Mouse (Mus musculus) monocyte, adult 5-6 weeks (primary cell): ENCODE measurements around the gene Aldh3b2. TPM values are rescaled to one million over a fixed set of nuclear protein-coding genes. Genes with fewer than 3 reads are reported as not detected.
A peak's percentile ranks its signal among the peaks of the same experiment; 100 is the strongest.
"Not testable (repeated sequence)": the region's sequence is repeated elsewhere in the genome, so short reads cannot be mapped to it uniquely, and the experiment has no call there.

ENCODE experiments used
- ATAC-seq: fragments of 153-309, 156-312 bp; replicated peaks from 2 replicates; pipeline ENCODE4 v1.8.0; 2017; ENCODE audit warnings: mild to moderate bottlenecking; ENCODE audit not compliant: low TSS enrichment, insufficient number of reproducible peaks, severe bottlenecking, poor library complexity, low FRiP score
- total RNA-seq: library from RNA; stranded (forward); fragments of 200-1000, 200-491, 200-594 nt; gene quantifications from 3 replicates; pipeline ENCODE4 v1.2.3, GENCODE M21; 2017

Gene Aldh3b2
- total RNA-seq, 1 experiment from 2014 or later: not detected

DNA sequence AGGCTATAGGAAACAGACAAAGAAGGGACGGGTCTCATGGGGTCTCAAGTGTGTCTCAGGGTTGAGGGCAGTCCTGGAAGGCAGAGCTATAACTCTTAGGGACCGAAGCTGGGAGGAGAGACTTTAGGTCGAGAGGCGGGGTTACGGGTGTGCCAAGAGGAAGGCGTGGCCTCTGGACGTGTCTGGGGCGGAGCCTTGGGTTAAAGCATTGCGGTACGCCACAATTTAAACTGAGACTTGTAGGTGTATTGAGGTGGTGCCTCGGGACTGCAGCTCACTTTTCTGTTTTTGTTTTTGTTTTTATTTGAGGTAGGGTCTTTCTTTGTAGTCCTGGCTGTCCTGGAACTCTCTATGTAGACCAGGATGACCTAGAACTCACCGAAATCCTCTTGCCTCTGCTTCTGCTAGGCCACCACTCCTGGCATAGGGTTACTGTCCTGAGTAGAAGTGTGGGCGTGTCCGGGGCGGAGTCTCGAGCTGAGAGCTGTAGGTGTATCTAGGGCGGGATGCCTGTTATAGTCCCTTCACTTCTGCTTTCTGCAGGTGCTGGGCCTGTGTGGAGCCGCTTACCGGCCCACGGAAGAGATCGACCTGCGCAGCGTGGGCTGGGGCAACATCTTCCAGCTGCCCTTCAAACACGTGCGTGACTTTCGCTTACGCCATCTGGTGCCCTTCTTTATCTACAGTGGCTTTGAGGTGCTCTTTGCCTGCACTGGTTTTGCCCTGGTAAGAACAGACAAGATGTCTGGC lies 29.0 kb upstream of the Aldh3b2 start:
- ATAC-seq: peak; percentile 40; the same call in 1 of the 2 replicates

DNA sequence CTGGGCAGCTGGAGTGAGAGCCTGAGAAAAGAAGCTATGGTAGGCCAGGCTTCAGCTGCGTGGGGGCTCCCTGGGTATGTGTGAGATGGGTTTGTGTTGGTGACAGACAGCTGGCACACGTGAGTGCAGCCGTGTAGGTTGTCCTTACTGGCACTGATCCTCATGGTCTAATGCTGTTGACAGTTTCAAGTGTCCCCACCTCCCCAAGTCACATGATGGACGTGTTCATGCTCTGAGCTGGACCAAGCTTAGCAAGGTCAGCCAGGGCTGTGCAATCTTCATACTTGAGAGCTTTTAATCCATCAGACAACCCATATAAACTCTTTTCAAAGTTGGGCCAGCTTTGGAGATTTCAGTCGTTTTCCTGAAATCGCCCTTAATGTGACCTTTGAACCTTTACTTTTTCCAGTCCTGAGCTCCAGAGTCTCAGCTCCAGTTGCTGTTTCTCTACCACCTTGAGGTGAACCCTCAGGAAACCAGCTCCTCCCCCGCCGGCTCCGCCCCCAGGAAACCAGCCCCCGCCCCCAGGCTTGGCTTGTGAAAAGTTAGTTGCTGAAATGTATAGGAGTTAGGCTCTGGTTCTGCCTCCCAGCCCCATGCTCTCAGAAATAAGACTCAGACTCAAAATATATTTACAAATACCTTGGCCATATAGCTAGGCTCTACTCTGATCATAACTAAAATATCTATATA lies 26.1 kb upstream of the Aldh3b2 start:
- ATAC-seq: no peak

DNA sequence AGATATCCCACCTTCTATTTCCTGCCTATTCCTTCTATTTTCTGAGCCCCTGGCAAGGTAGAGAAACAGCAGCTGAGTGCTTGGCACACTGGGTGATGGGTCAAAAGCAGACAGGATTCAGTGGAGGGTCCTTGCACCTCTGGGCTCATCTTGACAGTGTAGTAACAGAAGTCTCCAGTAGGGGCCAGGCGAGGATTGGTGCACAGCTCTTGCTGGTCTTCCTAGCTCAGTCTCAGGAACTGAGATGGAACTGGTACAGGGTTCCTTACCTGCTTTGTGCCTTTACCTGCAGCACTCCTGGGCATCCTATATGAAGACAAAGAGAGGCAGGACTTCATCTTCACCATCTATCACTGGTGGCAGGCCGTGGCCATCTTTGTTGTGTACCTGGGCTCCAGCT lies 25.4 kb upstream of the Aldh3b2 start:
- ATAC-seq: 0 out of 2 replicates have a peak, but pooled peaks have one; percentile 44

DNA sequence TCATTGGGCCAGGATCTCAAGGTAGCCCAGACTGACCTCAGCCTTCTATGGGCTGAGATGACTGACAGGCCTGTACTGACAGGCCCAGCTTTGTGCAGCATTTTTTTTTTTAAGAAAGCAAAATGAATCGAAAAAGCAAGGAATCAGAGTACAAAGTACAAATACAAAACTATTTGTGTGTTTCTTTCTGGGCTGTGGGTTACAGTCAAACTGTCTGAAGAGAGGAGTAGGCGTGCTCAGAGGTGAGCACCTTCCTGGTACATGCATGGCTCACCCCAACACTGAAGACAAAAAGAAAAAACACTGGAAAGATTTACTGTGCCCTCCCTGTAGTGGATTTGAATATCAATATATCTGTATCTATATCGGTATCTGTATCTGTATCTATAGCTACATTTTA lies 24.3 kb upstream of the Aldh3b2 start:
- no peak for ATAC-seq

DNA sequence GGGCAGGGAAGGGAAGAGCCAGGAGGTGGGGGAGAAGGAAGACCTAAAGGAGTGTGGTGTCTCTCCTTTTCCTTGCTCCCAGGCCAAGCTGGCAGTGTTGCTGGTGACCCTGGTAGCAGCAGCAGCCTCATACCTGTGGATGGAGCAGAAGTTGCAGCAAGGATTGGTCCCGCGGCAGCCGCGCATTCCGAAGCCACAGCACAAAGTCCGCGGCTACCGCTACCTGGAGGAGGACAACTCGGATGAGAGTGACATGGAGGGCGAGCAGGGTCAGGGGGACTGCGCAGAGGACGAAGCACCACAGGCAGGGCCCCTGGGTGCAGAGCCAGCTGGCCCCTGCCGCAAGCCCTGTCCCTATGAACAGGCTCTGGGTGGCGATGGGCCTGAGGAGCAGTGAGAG lies 23.6 kb upstream of the Aldh3b2 start:
- ATAC-seq: no peak

DNA sequence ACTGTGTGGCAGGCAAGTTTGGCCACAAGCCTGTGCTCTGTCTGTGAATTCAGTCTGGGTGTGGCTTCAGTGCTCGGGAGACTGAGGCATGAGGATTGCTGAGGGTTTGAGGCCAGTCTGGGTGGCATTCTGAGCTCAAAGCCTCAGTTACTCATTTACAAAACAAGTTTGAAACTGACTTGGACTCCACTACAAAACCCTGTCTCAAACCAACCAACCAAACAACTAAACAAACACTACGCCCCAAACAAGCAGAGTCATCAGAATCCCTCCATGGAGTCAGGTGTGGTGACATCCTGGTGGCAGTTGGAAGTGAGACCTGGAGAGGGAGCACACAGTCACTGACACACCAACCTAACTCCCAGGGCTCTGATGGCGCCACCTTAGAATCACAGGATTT lies 21.8 kb upstream of the Aldh3b2 start:
- no peak for ATAC-seq

DNA sequence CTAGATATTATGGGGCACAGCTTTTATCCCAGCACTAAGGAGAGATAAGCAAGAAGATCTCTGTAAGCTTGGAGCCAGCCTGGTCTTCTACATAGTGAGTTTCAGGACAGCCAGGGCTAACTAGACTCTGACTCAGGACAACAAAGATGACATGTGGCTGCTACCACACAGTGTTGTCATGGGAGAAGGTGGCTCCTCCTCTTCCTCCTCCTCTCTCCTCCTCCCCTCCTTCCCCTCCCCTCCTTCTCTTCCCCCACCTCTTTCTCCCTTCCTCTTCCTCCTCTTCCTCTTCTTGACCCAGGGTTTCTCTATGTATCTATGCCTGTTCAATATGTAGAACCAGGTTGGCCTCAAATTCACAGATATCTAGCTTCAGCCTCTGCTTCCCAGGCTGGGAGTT lies 20.7 kb upstream of the Aldh3b2 start:
- no peak; the same call in 1 of the 2 replicates for ATAC-seq

DNA sequence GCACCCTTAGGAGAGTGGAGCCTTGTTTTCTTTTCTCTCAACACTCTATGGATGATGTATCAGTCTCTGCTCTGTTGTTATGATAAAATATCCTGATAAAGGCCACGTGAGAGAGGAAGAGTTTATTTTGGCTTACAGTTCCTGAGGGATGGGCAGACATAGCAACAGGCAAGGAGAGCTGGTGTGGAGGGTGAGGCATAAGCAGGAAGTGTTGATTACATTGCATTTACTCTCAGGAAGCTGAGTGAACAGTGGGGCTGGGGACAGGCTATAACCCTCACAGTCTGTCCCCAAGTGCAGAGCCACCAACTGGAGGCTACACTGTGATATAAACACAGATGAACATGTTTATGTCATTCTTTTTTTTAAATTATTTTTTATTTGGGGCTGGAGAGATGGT lies 20.0 kb upstream of the Aldh3b2 start:
- no peak for ATAC-seq

DNA sequence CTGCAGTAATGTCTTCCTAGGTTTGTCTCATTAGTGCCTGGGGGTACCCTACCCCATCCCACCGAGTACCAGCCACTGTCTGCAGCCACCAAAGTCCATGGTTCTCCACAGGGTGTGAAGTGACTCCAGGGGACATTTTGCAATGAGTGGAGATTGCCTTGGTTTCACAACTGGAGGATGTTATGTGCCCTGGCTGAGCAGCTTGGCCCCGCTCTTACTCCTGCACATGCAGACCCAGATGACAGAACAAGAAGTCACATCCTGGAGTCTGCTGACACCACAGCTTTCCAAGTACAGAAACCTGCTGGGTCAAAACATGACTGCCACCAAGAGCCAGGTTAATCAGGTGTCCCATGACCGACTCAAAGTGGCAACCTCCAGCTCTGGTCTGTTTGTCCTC lies 17.1 kb upstream of the Aldh3b2 start:
- ATAC-seq: no peak

DNA sequence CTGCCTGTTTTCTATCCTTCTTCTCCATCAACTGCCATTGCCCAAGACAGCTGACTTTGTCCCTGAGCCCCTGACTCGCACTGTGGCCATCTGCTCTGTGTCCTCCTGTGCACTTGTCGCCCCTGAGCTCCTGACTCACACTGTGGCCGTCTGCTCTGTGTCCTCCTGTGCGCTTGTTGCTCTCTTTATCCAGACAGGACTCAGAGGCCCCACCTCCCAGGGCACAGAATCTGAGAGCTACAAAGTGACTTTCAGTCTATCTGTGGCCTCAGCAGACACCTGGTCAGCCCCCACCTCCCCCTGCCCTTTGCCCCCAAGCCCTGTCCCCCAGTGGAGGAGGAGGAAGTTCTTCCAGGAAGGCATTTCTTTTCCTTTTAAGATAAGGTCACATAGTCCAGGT lies 16.3 kb upstream of the Aldh3b2 start:
- no peak for ATAC-seq

DNA sequence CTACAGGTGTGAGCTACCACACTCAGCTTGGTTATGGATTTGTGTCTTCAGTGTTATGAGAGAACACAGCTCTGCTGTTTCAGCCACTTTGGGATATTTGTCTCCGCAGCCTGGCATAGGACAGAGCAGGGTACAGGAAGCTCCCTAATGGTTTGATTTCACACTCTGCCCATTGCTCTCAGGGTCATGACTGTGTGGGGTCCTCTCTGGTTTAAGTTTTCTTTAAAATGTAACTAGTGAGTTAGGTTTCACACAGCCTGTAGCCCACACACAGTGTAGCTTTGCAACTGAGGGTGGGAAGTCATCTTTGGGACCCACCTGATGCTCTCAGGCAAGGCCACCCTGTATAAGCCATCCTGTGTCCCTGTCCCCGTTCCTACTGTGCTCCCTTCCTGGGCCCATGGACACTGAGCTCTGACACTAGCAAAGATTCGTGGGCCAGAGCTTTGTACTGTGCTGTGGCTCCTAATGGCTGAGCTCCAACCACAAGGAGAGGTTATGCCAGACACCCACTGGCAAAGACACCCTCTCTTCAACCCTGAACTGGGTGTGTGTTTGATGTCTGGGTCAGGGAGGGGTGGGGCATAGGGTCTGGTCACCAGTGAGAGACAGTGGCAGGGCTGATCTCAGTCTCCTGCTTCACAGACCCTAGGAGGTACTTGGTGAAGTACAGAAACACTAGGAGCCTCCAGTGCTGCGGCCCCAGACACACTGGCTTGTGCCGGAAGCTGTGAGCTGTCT lies 14.7 kb upstream of the Aldh3b2 start:
- not testable (repeated sequence) for ATAC-seq

DNA sequence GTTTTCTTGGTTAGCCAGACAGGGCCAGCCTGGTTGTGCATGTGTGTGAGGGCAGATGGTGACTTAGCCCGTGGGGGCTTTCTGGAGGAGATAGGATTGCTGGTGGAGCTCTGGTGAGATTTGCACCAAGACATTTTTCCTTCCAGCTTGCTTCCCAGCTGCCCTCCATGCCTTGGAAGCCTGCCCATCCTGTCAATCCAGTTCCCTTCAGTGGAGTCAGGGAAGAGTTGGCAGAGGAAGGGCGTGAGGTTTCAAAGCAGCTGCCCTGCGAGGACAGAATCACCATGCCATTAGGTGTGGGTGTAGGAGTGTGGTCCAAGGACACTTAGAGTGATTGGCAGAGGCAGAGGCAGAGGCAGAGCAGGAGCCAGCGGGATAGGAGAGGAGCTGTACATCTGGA lies 13.7 kb upstream of the Aldh3b2 start, which contains the start of gene Aldh3b3:
Aldh3b3 (plus strand) TSS at position 176 of the 400 bp plus-strand sequence.
- ATAC-seq: no peak

DNA sequence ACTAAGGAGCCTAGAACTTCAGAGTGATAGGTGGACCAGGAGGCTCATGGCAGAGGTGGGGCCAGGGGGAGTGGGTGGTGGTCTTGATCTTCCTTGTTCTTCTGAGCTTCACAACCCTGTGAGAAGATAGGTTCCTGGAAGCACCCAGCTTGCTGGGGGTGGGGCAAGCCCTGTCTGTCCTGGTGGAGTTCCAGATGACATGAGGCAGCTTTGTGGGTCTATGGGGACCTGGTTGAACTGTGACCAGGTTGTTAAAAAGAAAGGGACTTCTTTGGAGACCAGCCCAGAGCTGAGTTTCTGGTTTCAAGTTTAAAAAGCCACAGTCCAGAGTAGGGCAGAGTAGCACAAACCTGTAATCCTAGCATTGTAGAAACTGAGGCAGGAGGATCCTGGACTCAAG lies 13.1 kb upstream of the Aldh3b2 start:
- ATAC-seq: no peak

DNA sequence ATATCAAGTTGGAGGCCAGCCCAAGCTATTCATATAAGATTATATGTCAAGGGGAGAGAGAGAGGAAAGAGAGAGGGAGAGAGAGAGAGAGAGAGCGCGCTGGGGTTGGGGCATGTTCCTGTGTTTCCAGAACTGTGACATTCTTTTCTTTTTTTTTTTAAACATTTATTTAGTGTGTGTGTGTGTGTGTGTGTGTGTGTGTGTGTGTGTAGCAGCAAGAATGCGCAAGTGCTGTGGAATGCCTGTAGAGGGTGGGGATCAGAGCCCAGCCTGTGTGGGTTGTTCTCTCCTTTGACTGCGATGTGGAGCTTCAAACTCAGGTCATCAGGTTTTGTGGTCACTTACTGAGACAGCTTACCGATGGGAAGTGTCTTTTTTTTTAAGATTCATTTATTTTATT lies 11.9 kb upstream of the Aldh3b2 start:
- no peak for ATAC-seq

DNA sequence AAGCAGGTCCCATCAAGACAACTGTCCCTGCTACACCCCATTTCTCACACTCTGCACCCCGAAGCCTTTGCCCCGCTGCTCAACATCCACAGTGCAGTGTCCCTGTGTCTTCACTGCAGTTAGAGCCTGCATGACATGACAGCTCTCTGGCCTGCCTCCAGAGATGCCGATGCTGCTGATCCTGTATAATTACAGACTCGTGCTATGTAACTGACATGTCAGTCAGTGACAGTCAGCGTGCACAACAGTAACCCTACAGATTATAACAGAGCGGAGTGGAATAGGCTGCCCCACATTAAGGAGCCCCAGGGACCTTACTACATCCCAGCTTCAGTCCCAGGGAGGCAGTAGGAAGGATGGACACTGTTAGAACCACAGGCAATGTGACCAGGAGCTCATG lies 10.3 kb upstream of the Aldh3b2 start:
- not testable (repeated sequence) for ATAC-seq

DNA sequence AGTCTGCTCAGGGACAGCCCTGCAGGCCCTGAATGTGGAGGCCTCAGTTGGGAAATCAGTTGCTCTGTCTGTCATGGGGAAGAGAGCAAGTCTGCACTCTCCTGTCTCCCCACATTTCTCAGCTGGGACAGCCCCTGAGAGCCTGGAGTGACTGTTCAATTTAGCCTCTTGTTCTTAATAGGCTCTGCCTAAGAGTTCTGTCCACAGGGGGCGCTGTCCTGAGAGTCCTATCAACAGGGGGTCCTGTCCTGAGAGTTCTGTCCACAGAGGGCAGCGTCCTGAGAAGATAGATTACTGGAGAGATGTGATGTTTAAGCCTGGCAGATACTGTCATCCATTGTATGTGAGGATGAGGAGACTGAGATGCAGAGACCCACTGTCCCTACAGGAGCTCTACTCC lies 9.7 kb upstream of the Aldh3b2 start:
- no peak for ATAC-seq

DNA sequence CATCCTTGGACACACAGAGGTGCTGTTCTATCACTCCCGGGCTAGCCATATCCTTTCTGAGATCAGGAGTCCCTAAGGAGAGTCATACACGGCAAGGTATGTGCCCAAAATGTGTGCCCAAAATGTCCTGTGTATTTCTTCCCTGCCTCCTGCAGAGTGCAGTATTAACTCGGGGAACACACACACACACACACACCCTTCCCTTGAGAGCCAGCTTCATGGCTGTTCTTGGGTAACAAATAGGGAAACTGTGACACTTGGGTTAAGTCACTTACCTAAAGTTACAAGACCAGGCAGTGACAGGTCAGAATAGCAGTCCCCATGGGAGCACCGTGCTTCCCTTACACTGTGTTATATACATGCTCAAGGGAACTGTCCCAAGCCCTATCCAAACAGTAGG lies 8.1 kb upstream of the Aldh3b2 start:
- no peak for ATAC-seq

DNA sequence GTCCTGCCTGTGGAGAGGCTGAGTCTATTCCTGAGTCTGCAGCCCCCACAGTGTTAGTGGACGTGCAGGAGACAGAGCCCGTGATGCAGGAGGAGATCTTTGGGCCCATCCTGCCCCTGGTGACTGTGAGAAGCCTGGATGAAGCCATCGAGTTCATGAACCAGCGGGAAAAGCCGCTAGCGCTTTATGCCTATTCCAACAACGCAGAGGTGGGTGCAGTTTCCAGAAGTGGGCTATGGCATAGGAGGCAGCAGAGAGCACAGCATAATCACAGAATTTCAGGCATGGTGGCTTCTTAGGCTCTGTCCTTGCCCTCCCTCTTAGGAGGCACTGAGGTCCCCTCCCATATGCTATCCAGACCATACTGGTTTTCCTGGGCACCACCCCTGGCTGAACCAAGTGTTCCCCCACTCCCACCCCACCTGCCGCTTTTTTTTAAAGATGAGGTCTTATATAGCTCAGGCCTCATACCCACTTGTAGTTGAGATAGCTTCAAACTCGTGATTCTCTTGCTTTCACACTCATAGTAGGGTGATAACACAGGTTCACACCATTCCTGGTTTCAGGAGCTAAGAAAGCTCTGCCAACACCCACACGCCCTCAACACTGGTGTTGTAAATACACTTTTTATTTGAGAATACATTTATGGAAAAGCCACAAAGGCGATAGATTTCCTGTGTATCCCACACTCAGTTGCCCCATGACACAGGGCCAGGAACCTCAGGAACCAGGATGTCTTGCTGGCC lies 5.6 kb upstream of the Aldh3b2 start:
- no peak for ATAC-seq

DNA sequence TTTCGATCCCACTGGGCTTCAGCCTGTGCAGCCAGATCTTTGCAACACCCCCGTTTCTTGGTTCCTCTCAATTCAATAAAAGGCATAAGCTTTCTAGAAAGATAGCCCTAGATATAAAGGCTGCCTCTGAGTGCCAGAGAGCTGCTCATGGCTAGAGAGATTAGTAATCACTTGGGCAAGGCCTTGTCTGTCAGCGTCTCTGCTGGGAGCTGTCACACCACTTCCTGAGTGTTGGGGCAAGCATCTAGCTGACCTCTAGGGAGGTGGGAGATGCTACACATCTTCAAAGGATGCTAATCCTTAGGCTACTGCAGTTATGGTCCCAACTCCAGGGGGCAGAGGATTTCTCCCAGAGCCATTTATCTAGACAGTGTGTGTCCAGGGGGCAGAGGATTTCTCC lies 4.9 kb upstream of the Aldh3b2 start:
- ATAC-seq: no peak
